28 mouse cellular contexts compared by ENCODE assay signal in genomic region chr2:130256762-130257161, GRCm38 (mm10). TPM values are rescaled to one million over a fixed set of nuclear protein-coding genes. Genes with fewer than 3 reads are reported as not detected.
DNase-seq lines count a peak whose midpoint lies in the region; ATAC-seq lines count a peak whose summit lies in the region.
"Had no signal": no experiment of that assay in that cellular context is flagged by ENCODE, and none has a peak within 500 bp of the region (broad histone marks: within the 10 kb centered on the region; RNA-seq: fewer than 3 reads in every experiment).

No protein-coding gene starts in this region.

- no peaks in the 10 kb centered on the region for H3K36me3 ChIP-seq in hindbrain, embryonic 11.5 days (ENCODE audit: control insufficient read depth, insufficient read depth, low read length)
- H3K36me3 ChIP-seq: embryonic facial prominence, embryonic 13.5 days; embryonic facial prominence, embryonic 15.5 days; forebrain, embryonic 10.5 days; forebrain, embryonic 12.5 days; G1E had no signal

- H3K27me3 ChIP-seq in hindbrain, embryonic 11.5 days (ENCODE audit: control insufficient read depth, insufficient read depth, low read length): no peaks in the 10 kb centered on the region
- H3K27me3 ChIP-seq: CH12.LX; embryonic facial prominence, embryonic 13.5 days; embryonic facial prominence, embryonic 15.5 days; forebrain, embryonic 12.5 days had no signal

- H3K4me1 ChIP-seq in hindbrain, embryonic 11.5 days (replicated peaks; ENCODE audit: control insufficient read depth, insufficient read depth, low read length): no peaks in the 10 kb centered on the region
- H3K4me1 ChIP-seq: embryonic facial prominence, embryonic 13.5 days; embryonic facial prominence, embryonic 15.5 days; forebrain, embryonic 10.5 days; forebrain, embryonic 12.5 days had no signal

- no peak overlapping the region for H3K4me3 ChIP-seq in hindbrain, embryonic 11.5 days (ENCODE audit: low read depth, low read length)
- H3K4me3 ChIP-seq: embryonic facial prominence, embryonic 13.5 days; embryonic facial prominence, embryonic 15.5 days; erythroblast, embryonic 14.5 days; forebrain, embryonic 10.5 days; forebrain, embryonic 12.5 days had no signal

- H3K9me3 ChIP-seq in hindbrain, embryonic 11.5 days (ENCODE audit: control insufficient read depth, low read length): no peaks in the 10 kb centered on the region
- H3K9me3 ChIP-seq: embryonic facial prominence, embryonic 13.5 days; embryonic facial prominence, embryonic 15.5 days; forebrain, embryonic 10.5 days; forebrain, embryonic 12.5 days; G1E had no signal

- ATAC-seq in frontal cortex, adult (ENCODE audit: low TSS enrichment): peak; percentile 62
- peak; percentile 62 for ATAC-seq in common myeloid progenitor, adult 5-6 weeks (replicated peaks; ENCODE audit: low read depth, poor library complexity, severe bottlenecking)
- ATAC-seq in megakaryocyte-erythroid progenitor cell, adult 5-6 weeks (replicated peaks; ENCODE audit: low FRiP score, low TSS enrichment, poor library complexity, severe bottlenecking): peak; percentile 86
- no peak for ATAC-seq in hindbrain, embryonic 11.5 days (ENCODE audit: low FRiP score)
- ATAC-seq: CD4-positive, CD25-positive, alpha-beta regulatory T cell, adult 4 months; forebrain, embryonic 14.5 days; forebrain, embryonic 16.5 days had no signal

- WGBS in hindbrain, embryonic 11.5 days: 88% methylated on average over 4 of the region's 4 CpGs

- DNase-seq in frontal cortex, postnatal 14 days (ENCODE audit: low spot score in 2 of 2): no peak
- DNase-seq in layer of hippocampus, adult 9-11 months: peak; percentile 42
- DNase-seq in layer of hippocampus, adult 11-12 months (ENCODE audit: low spot score): no peak
- no peak for DNase-seq in hindbrain, embryonic 11.5 days (ENCODE audit: low spot score)
- no peak for DNase-seq in embryo, embryonic 10.5 days (ENCODE audit: low spot score)
- DNase-seq: adrenal gland, adult 2 months; adrenal gland, postnatal 10 days; adrenal gland, postnatal 25 days; B cell, adult 2 months; cerebellum, adult 11-12 months; cerebellum, adult 2 months; cerebellum, adult 9-10 months; cerebellum, postnatal 10 days; cerebellum, postnatal 25 days; embryo, embryonic 11 days had no signal

- H3K27ac ChIP-seq in hindbrain, embryonic 11.5 days (ENCODE audit: low read depth, low read length): no peak overlapping the region
- H3K27ac ChIP-seq: embryonic facial prominence, embryonic 13.5 days; embryonic facial prominence, embryonic 15.5 days; forebrain, embryonic 10.5 days; forebrain, embryonic 12.5 days had no signal

- H3K4me2 ChIP-seq in hindbrain, embryonic 11.5 days (replicated peaks; ENCODE audit: low read depth, low read length): no peak overlapping the region
- H3K4me2 ChIP-seq: embryonic facial prominence, embryonic 13.5 days; embryonic facial prominence, embryonic 15.5 days; forebrain, embryonic 12.5 days had no signal

- no peak overlapping the region for H3K9ac ChIP-seq in hindbrain, embryonic 11.5 days (ENCODE audit: low read depth, low read length)
- H3K9ac ChIP-seq: embryonic facial prominence, embryonic 13.5 days; embryonic facial prominence, embryonic 15.5 days; forebrain, embryonic 12.5 days had no signal

RNA-seq across cellular contexts. Expression of gene Nop56, which starts 17.5 kb away (rescaled TPM):
- 557 and 630 TPM in 2 replicates for total RNA-seq in common myeloid progenitor, adult 5-6 weeks (2017)
- total RNA-seq in megakaryocyte-erythroid progenitor cell, adult 5-6 weeks (2014; fragmentation: Nextera tagmentation): 692 and 1,066 TPM in 2 replicates
- 748 and 779 TPM in 2 replicates for total RNA-seq in megakaryocyte-erythroid progenitor cell, adult 5-6 weeks (2017)
- polyA plus RNA-seq in hindbrain, embryonic 11.5 days (2014; fragmentation: Nextera tagmentation; extraction: Ambion mirVana): 297 and 331 TPM in 2 replicates

RNA-seq across cellular contexts. Expression of gene Idh3b, which starts 27.6 kb away (rescaled TPM):
- total RNA-seq in common myeloid progenitor, adult 5-6 weeks (2017): 110 and 134 TPM in 2 replicates
- total RNA-seq in megakaryocyte-erythroid progenitor cell, adult 5-6 weeks (2014; fragmentation: Nextera tagmentation): 197 and 240 TPM in 2 replicates
- total RNA-seq in megakaryocyte-erythroid progenitor cell, adult 5-6 weeks (2017): 145 and 164 TPM in 2 replicates
- polyA plus RNA-seq in hindbrain, embryonic 11.5 days (2014; fragmentation: Nextera tagmentation; extraction: Ambion mirVana): 141 and 147 TPM in 2 replicates

RNA-seq across cellular contexts. Expression of gene Ebf4, which starts 38.2 kb away (rescaled TPM):
- total RNA-seq in common myeloid progenitor, adult 5-6 weeks (2017): not detected in 2 replicates
- not detected in 2 replicates for total RNA-seq in megakaryocyte-erythroid progenitor cell, adult 5-6 weeks (2014; fragmentation: Nextera tagmentation)
- total RNA-seq in megakaryocyte-erythroid progenitor cell, adult 5-6 weeks (2017): not detected in 2 replicates
- 1.1 and 1.2 TPM in 2 replicates for polyA plus RNA-seq in hindbrain, embryonic 11.5 days (2014; fragmentation: Nextera tagmentation; extraction: Ambion mirVana)
- polyA plus RNA-seq: CD4-positive, CD25-positive, alpha-beta regulatory T cell, adult 4 months; erythroblast, embryonic 14.5 days; G1E had no signal
